Mouse (Mus musculus): ENCODE measurements at regions not wholly inside any gene's neighbourhood (a gene's known extent, or its start where the extent isn't known, plus 50 kb on each side); places are given as distances from the start of the nearest gene placed in this dataset.

DNA sequence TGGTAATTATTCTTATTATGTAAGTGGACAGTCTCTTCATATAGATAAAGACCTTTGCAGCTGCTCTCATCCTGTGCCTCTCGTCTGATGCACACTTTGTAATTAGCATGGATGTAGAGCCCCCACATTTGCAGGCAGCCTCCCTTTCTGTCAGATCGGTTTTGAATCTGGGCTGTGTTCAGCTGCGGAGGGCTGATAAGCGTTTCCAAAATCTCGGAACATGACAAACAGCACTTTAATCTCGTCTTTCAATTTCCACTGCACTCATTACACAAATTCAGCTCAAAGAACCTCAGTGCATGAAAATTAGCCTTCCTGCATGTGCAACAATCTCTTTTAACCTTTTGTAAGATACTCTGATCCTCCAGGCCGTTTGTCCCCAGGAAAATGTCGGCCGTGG lies 246.7 kb downstream of the Rnd3 start:
- TF ChIP-seq EP300 (IDR thresholded peaks at IDR 0.05; ENCODE audit: low read depth) (no peak), CTCF (IDR thresholded peaks at IDR 0.05; ENCODE audit: low read depth) (no peak)
